ENCODE assay signal across 35 mouse cellular contexts in the genomic region with DNA sequence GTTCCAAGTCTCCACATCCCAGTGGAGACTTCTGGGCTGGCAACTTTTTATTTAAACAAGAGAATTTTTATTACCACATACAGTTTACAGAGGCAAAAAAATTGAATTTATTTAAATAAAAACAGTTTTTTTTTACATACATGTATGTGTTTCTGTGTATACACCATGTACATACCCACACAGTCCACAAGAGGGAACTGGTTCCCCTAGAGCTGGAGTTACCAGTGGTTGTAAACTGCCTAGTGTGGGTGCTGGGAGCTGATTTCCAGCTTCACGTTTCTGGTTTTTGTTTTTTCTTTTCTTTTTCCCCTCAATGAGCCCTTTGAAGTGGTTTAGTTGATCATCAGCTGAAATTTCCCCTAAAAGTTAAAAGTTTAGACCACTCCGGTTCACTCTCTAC. TPM values are rescaled to one million over a fixed set of nuclear protein-coding genes. Genes with fewer than 3 reads are reported as not detected.
DNase-seq lines count a peak whose midpoint lies in the region; ATAC-seq and TF ChIP-seq lines count a peak whose summit lies in the region.
"Had no signal": no experiment of that assay in that cellular context is flagged by ENCODE, and none has a peak within 500 bp of the region (broad histone marks: within the 10 kb centered on the region; RNA-seq: fewer than 3 reads in every experiment).

No protein-coding gene starts in this region.

- 0 out of 2 replicates have a peak, but pooled peaks have one; percentile 13 for TF ChIP-seq CTCF in forebrain, postnatal 0 days (IDR thresholded peaks at IDR 0.05; ENCODE audit: low read depth)
- peak; percentile 38; the same call in 1 of the 2 replicates for TF ChIP-seq CTCF in kidney, postnatal 0 days (IDR thresholded peaks at IDR 0.05; ENCODE audit: low read depth)
- peak; percentile 27; the same call in 1 of the 2 replicates for TF ChIP-seq CTCF in midbrain, postnatal 0 days (IDR thresholded peaks at IDR 0.05)
- peak; percentile 49 for TF ChIP-seq CTCF in stomach, postnatal 0 days (IDR thresholded peaks at IDR 0.05; ENCODE audit: low read depth)

- no peak overlapping the region for H3K4me2 ChIP-seq in forebrain, postnatal 0 days (ENCODE audit: low read depth)
- H3K4me2 ChIP-seq in forebrain, embryonic 15.5 days (replicated peaks): no peak overlapping the region
- H3K4me2 ChIP-seq in kidney, postnatal 0 days (ENCODE audit: low read length): no peak overlapping the region
- no peak overlapping the region for H3K4me2 ChIP-seq in kidney, embryonic 16.5 days (replicated peaks; ENCODE audit: low read depth, low read length)
- no peak overlapping the region for H3K4me2 ChIP-seq in midbrain, postnatal 0 days (ENCODE audit: low read depth, low read length, poor library complexity, severe bottlenecking)
- no peak overlapping the region for H3K4me2 ChIP-seq in stomach, postnatal 0 days (replicated peaks; ENCODE audit: low read depth)
- H3K4me2 ChIP-seq: heart, embryonic 12.5 days; neural tube, embryonic 12.5 days; stomach, embryonic 15.5 days had no signal

- H3K4me3 ChIP-seq in forebrain, postnatal 0 days (ENCODE audit: low read depth, low read length): no peak overlapping the region
- no peak overlapping the region for H3K4me3 ChIP-seq in forebrain, embryonic 15.5 days
- no peak overlapping the region for H3K4me3 ChIP-seq in kidney, postnatal 0 days (replicated peaks; ENCODE audit: low read depth, low read length)
- H3K4me3 ChIP-seq in kidney, embryonic 16.5 days (ENCODE audit: low read length): no peak overlapping the region
- no peak overlapping the region for H3K4me3 ChIP-seq in midbrain, postnatal 0 days (ENCODE audit: low read depth, low read length)
- H3K4me3 ChIP-seq in midbrain, embryonic 10.5 days: no peak overlapping the region
- no peak overlapping the region for H3K4me3 ChIP-seq in stomach, postnatal 0 days (ENCODE audit: low read depth, low read length)
- H3K4me3 ChIP-seq in hindbrain, embryonic 10.5 days: no peak overlapping the region
- H3K4me3 ChIP-seq: heart, embryonic 12.5 days; megakaryocyte, embryonic 14.5 days; neural tube, embryonic 12.5 days; stomach, embryonic 15.5 days had no signal

- DNase-seq in forebrain, postnatal 0 days: no peak
- DNase-seq in kidney, postnatal 0 days (ENCODE audit: low spot score): no peak
- DNase-seq in midbrain, postnatal 0 days (ENCODE audit: low spot score): no peak
- DNase-seq in midbrain, embryonic 10.5 days (ENCODE audit: low spot score): no peak
- DNase-seq in stomach, postnatal 0 days (ENCODE audit: low spot score): no peak
- DNase-seq in hindbrain, embryonic 10.5 days (ENCODE audit: low spot score): no peak
- DNase-seq: cerebellum, adult 11 months; cerebellum, adult 9-11 months; heart, postnatal 10 days; kidney, adult 8-10 months; kidney, postnatal 36 days; left cerebral cortex, postnatal 4 days; lung, postnatal 36 days; midbrain, embryonic 14.5 days; right cerebral cortex, postnatal 25 days; spleen, adult 18-20 months; thymus, adult 18-20 months; thymus, postnatal 36 days had no signal

- no peaks in the 10 kb centered on the region for H3K27me3 ChIP-seq in forebrain, postnatal 0 days (ENCODE audit: insufficient read depth, low read length)
- no peaks in the 10 kb centered on the region for H3K27me3 ChIP-seq in forebrain, embryonic 15.5 days
- no peaks in the 10 kb centered on the region for H3K27me3 ChIP-seq in kidney, postnatal 0 days (ENCODE audit: insufficient read depth, low read length)
- no peaks in the 10 kb centered on the region for H3K27me3 ChIP-seq in kidney, embryonic 16.5 days (ENCODE audit: insufficient read depth, low read length)
- H3K27me3 ChIP-seq in midbrain, postnatal 0 days (ENCODE audit: insufficient read depth, low read length): no peaks in the 10 kb centered on the region
- no peaks in the 10 kb centered on the region for H3K27me3 ChIP-seq in midbrain, embryonic 10.5 days (ENCODE audit: low read depth, poor library complexity, severe bottlenecking)
- no peaks in the 10 kb centered on the region for H3K27me3 ChIP-seq in stomach, postnatal 0 days (ENCODE audit: control insufficient read depth, insufficient read depth, low read length)
- H3K27me3 ChIP-seq in hindbrain, embryonic 10.5 days (ENCODE audit: insufficient read depth, poor library complexity, severe bottlenecking): no peaks in the 10 kb centered on the region
- H3K27me3 ChIP-seq: heart, embryonic 12.5 days; megakaryocyte, embryonic 14.5 days; neural tube, embryonic 12.5 days; stomach, embryonic 15.5 days had no signal

- TF ChIP-seq EP300 in stomach, postnatal 0 days (optimal IDR thresholded peaks at IDR 0.05): no peak

- no peak overlapping the region for H3K9ac ChIP-seq in forebrain, postnatal 0 days
- no peak overlapping the region for H3K9ac ChIP-seq in forebrain, embryonic 15.5 days (replicated peaks)
- H3K9ac ChIP-seq in kidney, postnatal 0 days (ENCODE audit: low read depth, low read length): no peak overlapping the region
- H3K9ac ChIP-seq in kidney, embryonic 16.5 days (replicated peaks; ENCODE audit: low read length): no peak overlapping the region
- no peak overlapping the region for H3K9ac ChIP-seq in midbrain, postnatal 0 days (replicated peaks; ENCODE audit: low read length, poor library complexity, severe bottlenecking)
- no peak overlapping the region for H3K9ac ChIP-seq in stomach, postnatal 0 days (ENCODE audit: low read length)
- H3K9ac ChIP-seq: heart, embryonic 12.5 days; neural tube, embryonic 12.5 days; stomach, embryonic 15.5 days had no signal

- H3K36me3 ChIP-seq in forebrain, postnatal 0 days (ENCODE audit: insufficient read depth): no peaks in the 10 kb centered on the region
- H3K36me3 ChIP-seq in forebrain, embryonic 15.5 days: peaks cover 5% of the 10 kb centered on the region; the same call in 1 of the 2 replicates
- H3K36me3 ChIP-seq in kidney, postnatal 0 days (ENCODE audit: insufficient read depth, low read length): peaks cover 10% of the 10 kb centered on the region; the same call in 1 of the 2 replicates
- peaks cover 15% of the 10 kb centered on the region for H3K36me3 ChIP-seq in kidney, embryonic 16.5 days (ENCODE audit: insufficient read depth, low read length)
- no peaks in the 10 kb centered on the region for H3K36me3 ChIP-seq in midbrain, postnatal 0 days (ENCODE audit: insufficient read depth, low read length)
- H3K36me3 ChIP-seq in midbrain, embryonic 10.5 days: peaks cover 52% of the 10 kb centered on the region
- H3K36me3 ChIP-seq in stomach, postnatal 0 days (ENCODE audit: control insufficient read depth, insufficient read depth, low read length): no peaks in the 10 kb centered on the region
- H3K36me3 ChIP-seq in hindbrain, embryonic 10.5 days: peaks cover 49% of the 10 kb centered on the region

- H3K27ac ChIP-seq in forebrain, postnatal 0 days (ENCODE audit: low read depth, low read length): no peak overlapping the region
- H3K27ac ChIP-seq in forebrain, embryonic 15.5 days (replicated peaks): no peak overlapping the region
- H3K27ac ChIP-seq in kidney, postnatal 0 days: no peak overlapping the region
- H3K27ac ChIP-seq in kidney, embryonic 16.5 days (ENCODE audit: low read length): no peak overlapping the region
- no peak overlapping the region for H3K27ac ChIP-seq in midbrain, postnatal 0 days (ENCODE audit: low read depth, low read length)
- no peak overlapping the region for H3K27ac ChIP-seq in midbrain, embryonic 10.5 days (replicated peaks)
- H3K27ac ChIP-seq in stomach, postnatal 0 days (replicated peaks): no peak overlapping the region
- no peak overlapping the region for H3K27ac ChIP-seq in hindbrain, embryonic 10.5 days
- H3K27ac ChIP-seq: neural tube, embryonic 12.5 days; stomach, embryonic 15.5 days had no signal

- 0 out of 2 replicates have a peak, but pooled peaks cover 4% of the 10 kb centered on the region for H3K9me3 ChIP-seq in forebrain, postnatal 0 days (ENCODE audit: low read length)
- no peaks in the 10 kb centered on the region for H3K9me3 ChIP-seq in forebrain, embryonic 15.5 days
- no peaks in the 10 kb centered on the region for H3K9me3 ChIP-seq in kidney, postnatal 0 days (replicated peaks; ENCODE audit: low read length)
- peaks cover 6% of the 10 kb centered on the region for H3K9me3 ChIP-seq in kidney, embryonic 16.5 days (ENCODE audit: low read length)
- H3K9me3 ChIP-seq in midbrain, postnatal 0 days (ENCODE audit: low read length): no peaks in the 10 kb centered on the region
- peaks cover 6% of the 10 kb centered on the region; the same call in 1 of the 2 replicates for H3K9me3 ChIP-seq in midbrain, embryonic 10.5 days (replicated peaks)
- peaks cover 4% of the 10 kb centered on the region; the same call in 1 of the 2 replicates for H3K9me3 ChIP-seq in stomach, postnatal 0 days (ENCODE audit: control insufficient read depth, low read length)
- peaks cover 10% of the 10 kb centered on the region; the same call in 1 of the 2 replicates for H3K9me3 ChIP-seq in hindbrain, embryonic 10.5 days
- H3K9me3 ChIP-seq: stomach, embryonic 15.5 days had no signal

- no peaks in the 10 kb centered on the region for H3K4me1 ChIP-seq in forebrain, postnatal 0 days (ENCODE audit: insufficient read depth)
- H3K4me1 ChIP-seq in forebrain, embryonic 15.5 days: no peaks in the 10 kb centered on the region
- peaks cover 8% of the 10 kb centered on the region; the same call in 1 of the 2 replicates for H3K4me1 ChIP-seq in kidney, postnatal 0 days (replicated peaks; ENCODE audit: insufficient read depth, low read length)
- 0 out of 2 replicates have a peak, but pooled peaks cover 9% of the 10 kb centered on the region for H3K4me1 ChIP-seq in kidney, embryonic 16.5 days (ENCODE audit: insufficient read depth, low read length)
- no peaks in the 10 kb centered on the region for H3K4me1 ChIP-seq in midbrain, postnatal 0 days (ENCODE audit: insufficient read depth, low read length)
- H3K4me1 ChIP-seq in midbrain, embryonic 10.5 days: peaks cover 4% of the 10 kb centered on the region
- H3K4me1 ChIP-seq in stomach, postnatal 0 days (replicated peaks; ENCODE audit: control insufficient read depth, insufficient read depth): peaks cover 2% of the 10 kb centered on the region; the same call in 1 of the 2 replicates
- H3K4me1 ChIP-seq in hindbrain, embryonic 10.5 days (replicated peaks): peaks cover 15% of the 10 kb centered on the region
- H3K4me1 ChIP-seq: neural tube, embryonic 12.5 days; stomach, embryonic 15.5 days had no signal

- 97% methylated on average over 2 of the region's 2 CpGs for WGBS in forebrain, postnatal 0 days
- WGBS in forebrain, embryonic 15.5 days: 93% methylated on average over 2 of the region's 2 CpGs
- 69% methylated on average over 2 of the region's 2 CpGs for WGBS in kidney, postnatal 0 days
- 71% methylated on average over 2 of the region's 2 CpGs for WGBS in kidney, embryonic 16.5 days
- 88% methylated on average over 2 of the region's 2 CpGs for WGBS in midbrain, postnatal 0 days
- 96% methylated on average over 2 of the region's 2 CpGs for WGBS in midbrain, embryonic 10.5 days
- 91% methylated on average over 2 of the region's 2 CpGs for WGBS in stomach, postnatal 0 days
- 88% methylated on average over 2 of the region's 2 CpGs for WGBS in hindbrain, embryonic 10.5 days

- ATAC-seq in forebrain, postnatal 0 days: no peak
- no peak for ATAC-seq in forebrain, embryonic 15.5 days (replicated peaks)
- ATAC-seq in kidney, postnatal 0 days (replicated peaks; ENCODE audit: low FRiP score, low read depth): no peak
- no peak for ATAC-seq in kidney, embryonic 16.5 days (ENCODE audit: low FRiP score, low TSS enrichment)
- no peak for ATAC-seq in midbrain, postnatal 0 days (ENCODE audit: low FRiP score)
- ATAC-seq in stomach, postnatal 0 days (ENCODE audit: low FRiP score, low TSS enrichment): no peak

RNA-seq across cellular contexts. Expression of a gene that starts 59.8 kb away (rescaled TPM):
- not detected in 2 replicates for total RNA-seq in forebrain, postnatal 0 days (2014; rRNA removed)
- not detected in 2 replicates for polyA plus RNA-seq in forebrain, postnatal 0 days (2015; fragmentation: Nextera tagmentation; extraction: Ambion mirVana)
- polyA plus RNA-seq in forebrain, embryonic 15.5 days (2015; fragmentation: Nextera tagmentation; extraction: Ambion mirVana): not detected in 2 replicates
- not detected in 2 replicates for polyA plus RNA-seq in kidney, postnatal 0 days (2015; fragmentation: Nextera tagmentation; extraction: Ambion mirVana)
- polyA plus RNA-seq in kidney, embryonic 16.5 days (2015; fragmentation: Nextera tagmentation; extraction: Ambion mirVana): not detected in 2 replicates
- total RNA-seq in midbrain, postnatal 0 days (2014; rRNA removed): not detected in 2 replicates
- not detected in 2 replicates for polyA plus RNA-seq in midbrain, postnatal 0 days (2015; fragmentation: Nextera tagmentation; extraction: Ambion mirVana)
- not detected in 2 replicates for polyA plus RNA-seq in midbrain, embryonic 10.5 days (2016; fragmentation: Nextera tagmentation; extraction: Ambion mirVana)
- not detected in 2 replicates for polyA plus RNA-seq in stomach, postnatal 0 days (2015; fragmentation: Nextera tagmentation; extraction: Ambion mirVana)
- polyA plus RNA-seq in hindbrain, embryonic 10.5 days (2016; fragmentation: Nextera tagmentation; extraction: Ambion mirVana): not detected in 2 replicates
- total RNA-seq: adrenal gland, adult 18-20 months; adrenal gland, postnatal 4 days; gastrocnemius, adult 8-10 months; granulocyte monocyte progenitor cell, adult 5-6 weeks; heart, postnatal 10 days; left cerebral cortex, adult 18-20 months; left cerebral cortex, postnatal 4 days; liver, adult 2 months had no signal
- polyA plus RNA-seq: cortical plate, adult 2 months; embryonic facial prominence, embryonic 11.5 days; forebrain, embryonic 11.5 days; heart, embryonic 12.5 days; hindbrain, embryonic 11.5 days; liver, adult 2 months; liver, embryonic 16.5 days; midbrain, embryonic 14.5 days; neural tube, embryonic 12.5 days; stomach, embryonic 15.5 days had no signal
